Mouse (Mus musculus) spleen, postnatal 10 days (tissue): ENCODE data around the gene Alox12.

Experiments used
- DNase-seq, 2 experiments: peaks; one replicate each; pipeline ENCODE4 v3.0.0; 2021 to 2022; ENCODE audit warnings: low spot score in 2 of 2

Alox12 gene

DNA sequence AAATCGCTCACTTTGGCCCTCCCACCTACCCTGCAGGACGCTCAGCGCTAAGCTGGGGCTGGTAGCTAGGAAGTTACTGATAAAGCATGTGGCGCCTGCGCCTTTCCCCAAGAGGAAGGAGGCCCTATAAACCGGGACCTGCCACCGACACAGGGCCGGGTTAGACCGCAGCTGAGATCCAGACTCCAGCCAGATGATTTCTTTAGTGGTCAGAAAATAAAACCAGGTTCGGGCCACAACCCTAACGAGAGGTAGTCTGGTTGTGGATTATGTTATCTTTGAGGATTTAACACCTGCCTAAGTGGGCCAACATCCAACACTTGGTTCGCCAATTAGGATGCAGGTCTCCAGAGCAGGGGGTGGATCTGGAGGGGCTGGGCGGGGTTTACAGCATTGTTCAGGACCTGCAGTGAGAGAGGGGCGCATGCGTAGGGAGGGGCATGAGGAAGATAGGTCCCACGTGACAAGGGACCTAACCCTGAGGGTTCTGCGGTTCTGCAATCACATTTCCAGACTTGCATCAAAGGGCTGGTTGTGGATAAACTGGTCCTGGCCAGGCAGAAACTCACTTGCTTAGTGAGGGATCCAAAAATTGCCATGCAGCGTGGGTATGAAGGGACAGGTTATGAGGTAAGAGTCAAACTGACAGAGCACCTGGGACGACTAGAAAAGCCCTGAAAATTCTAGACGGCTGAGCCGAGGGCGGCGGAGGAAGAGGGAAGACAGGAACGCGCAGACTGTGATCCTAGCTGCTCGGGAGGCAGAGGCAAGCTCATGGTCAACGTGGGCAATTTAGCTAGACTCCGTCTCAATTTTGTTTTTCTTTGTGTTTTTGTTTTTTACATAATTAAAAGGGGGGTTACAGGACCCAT lies 34.2 kb downstream of the Alox12 start, which contains the start of gene Slc16a13:
Gene Slc16a13, minus strand, starts transcription at position 334 of the 872 bp plus-strand sequence.
- peak; percentile 80 to 93 for DNase-seq

DNA sequence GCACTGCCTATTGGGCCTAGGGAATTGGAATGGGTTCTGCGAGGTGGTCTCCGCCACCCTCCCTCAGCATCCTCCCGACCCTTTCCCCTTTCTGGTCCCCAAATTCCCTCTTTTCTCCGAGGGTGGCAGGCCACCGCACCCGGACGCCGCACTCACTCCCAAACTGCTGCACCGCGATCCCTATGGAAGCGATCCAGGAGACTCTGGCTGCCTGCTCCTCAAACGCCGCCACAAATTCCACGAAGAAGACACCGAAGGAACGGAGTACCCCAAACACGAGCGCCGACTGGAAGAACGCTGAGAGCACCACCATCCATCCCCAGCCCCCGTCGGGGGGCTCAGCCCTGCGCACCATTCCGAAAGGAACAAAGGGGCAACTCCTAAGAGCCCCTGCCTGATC lies 34.8 kb downstream of the Alox12 start:
- DNase-seq = no peak

DNA sequence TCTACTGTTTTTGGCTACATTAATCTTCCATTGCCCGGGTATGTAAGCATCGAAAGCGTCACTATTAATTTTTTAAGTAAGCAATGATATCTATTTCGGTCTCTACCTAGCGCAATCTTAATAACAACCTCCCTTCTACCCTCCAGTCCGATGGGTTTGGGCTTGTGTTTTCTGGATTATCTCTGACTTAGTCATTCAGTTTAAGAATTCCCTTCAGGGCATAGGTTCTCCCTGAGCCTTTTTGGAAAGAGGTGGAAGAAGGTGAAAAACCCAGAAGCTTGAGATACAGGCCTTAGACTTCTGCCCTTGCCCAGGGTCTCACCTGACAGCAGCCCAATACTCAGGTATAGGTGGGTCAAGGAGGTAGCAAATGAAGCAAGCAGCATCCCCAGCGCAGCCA lies 35.3 kb downstream of the Alox12 start:
- no peak for DNase-seq

DNA sequence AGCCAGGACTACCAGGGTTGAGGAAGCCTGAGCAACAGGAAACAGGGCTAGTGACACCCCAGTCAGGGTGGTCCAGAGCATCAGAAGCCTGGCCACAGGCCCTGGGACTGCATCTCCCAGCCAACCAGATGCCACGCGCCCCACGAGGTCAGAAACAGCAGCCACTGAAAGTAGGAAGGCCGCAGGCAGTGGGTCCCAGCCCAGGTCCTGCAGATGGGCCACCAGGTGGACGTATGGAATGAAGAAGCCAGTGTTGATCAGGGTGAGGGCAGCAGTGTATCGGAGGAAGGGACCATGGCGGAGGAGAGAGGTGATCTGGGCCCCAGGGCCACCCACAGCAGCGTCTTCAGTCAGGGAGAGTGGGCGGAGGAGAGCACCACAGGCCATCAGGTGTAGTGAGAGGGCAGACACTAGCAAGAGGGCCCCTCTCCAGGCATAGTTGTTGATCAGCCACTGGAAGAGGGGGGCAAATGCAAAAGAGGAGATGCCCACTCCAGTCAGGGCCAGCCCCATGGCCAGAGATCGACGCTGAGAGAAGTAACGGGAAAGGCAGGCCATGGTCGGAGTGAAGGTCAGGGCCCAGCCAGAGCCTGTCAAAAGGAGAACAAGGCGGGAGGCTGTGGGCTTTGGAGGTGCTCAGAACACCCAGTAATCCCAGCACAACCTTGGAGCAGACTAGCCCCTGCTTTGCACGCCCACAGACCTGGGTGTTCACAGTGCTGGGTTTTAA lies 36.2 kb downstream of the Alox12 start:
- DNase-seq = no peak

DNA sequence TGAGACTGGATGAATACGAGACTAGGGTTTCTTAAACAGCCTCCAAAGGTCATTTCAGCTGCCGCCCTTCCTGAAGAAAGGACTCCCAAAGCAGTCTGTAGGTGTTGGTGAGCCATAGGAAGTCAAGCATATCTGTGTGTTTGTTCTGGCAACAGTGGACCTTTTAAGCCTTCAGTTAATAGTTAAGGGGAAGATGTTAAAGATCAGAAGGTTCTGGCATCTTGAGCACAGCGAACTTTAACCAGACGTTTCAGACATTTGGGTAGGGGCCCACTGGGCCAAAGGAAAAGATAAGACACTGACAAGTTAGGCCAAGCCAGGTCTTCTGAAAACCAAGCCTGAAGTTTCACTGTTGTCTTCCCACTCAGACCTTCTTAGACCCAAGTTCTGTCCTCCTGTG lies 37.1 kb downstream of the Alox12 start:
- no peak for DNase-seq

DNA sequence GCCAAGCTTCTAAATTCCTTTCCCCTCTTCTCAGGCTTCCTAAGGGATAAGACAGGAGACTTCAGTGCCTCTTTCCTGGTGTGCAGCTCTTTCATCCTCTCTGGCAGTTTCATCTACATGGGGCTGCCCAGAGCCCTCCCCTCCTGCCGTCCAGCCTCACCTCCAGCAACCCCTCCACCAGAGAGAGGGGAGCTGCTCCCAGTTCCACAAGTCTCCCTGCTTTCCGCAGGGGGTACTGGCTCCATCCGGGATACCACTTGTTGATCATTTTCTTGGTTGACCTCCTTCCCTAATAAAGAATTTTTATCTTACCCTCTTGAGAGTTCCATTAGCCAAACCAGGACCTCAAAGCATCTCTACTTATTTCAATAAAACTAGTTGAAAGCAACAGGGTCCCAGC lies 39.0 kb downstream of the Alox12 start:
- DNase-seq = no peak

DNA sequence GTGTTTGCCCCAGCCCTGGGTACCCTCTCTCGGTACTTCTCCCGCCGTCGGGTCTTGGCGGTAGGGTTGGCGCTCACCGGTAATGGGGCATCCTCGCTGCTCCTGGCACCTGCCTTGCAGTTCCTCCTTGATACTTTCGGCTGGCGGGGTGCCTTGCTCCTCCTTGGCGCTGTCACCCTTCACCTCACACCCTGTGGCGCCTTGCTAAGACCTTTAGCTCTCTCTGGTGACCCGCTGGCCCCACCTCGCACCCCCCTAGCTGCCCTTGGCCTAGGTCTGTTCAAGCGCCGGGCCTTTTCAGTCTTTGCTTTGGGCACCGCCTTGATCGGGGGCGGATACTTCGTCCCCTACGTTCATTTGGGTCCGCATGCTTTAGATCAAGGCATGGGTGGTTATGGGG lies 39.9 kb downstream of the Alox12 start:
- DNase-seq = no peak

DNA sequence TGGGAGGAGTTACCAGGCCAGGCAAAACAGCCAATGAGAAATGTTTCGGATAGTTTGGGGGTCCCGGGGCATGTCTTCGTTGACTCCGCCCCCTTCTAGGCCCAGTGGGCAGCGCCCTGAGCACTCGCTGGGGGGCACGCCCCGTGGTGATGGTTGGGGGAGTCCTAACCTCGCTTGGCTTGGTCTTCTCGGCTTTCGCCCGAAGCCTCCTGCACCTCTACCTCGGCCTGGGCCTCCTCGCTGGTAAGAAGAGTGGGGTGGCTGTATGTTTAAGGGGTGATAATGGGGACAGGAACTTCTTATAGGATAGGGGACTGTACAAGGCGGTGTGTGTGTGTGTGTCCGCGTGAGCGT lies 40.3 kb downstream of the Alox12 start:
- DNase-seq = no peak

DNA sequence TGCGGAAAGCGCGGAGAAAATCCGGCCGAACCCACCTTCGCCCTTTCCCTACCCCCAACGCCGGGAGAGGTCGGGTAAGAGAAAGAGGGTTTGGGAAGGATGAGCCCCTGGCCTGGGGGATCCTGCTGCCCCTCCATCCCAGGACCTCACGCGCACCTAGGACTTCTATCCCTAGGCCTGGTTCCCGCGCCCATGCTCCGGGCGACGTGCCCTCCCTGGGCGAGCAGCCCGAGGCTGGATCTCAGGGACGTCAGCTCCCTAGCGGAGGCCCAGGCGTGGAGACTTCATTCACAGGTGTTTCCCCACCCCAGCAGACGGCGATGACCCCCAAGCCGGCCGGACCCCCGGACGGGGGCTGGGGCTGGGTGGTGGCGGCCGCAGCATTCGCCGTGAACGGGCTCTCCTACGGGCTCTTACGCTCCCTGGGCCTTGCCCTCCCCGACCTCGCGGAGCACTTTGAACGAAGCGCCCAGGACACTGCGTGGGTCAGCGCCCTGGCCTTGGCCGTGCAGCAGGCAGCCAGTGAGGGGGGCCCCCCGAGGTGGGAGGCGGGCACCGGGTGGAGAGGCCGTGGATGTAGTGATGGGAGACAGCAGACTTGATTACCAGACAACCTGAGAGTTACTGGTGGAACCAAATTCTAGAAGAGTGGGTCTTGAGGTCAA lies 40.8 kb downstream of the Alox12 start:
- no peak for DNase-seq

DNA sequence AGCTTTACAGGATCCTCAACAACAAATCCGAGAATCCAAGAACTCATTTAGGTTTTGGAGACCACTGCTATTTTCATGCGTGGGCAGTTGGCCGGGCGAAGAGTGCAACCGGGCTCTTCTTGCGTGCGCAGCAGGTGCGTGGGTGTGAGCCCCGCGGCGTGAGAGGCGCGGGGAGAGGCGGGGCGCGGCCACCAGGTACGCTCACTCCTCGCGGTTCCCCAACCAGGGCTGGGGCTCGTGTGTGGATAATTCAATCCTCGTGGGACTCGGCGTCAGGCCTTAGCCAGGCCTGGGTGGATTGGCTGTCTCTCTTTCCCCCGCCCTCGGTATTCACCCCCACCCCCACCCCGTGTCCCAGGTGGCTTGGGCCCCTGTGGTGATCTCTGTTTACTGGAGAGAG lies 41.4 kb downstream of the Alox12 start:
- DNase-seq = no peak

DNA sequence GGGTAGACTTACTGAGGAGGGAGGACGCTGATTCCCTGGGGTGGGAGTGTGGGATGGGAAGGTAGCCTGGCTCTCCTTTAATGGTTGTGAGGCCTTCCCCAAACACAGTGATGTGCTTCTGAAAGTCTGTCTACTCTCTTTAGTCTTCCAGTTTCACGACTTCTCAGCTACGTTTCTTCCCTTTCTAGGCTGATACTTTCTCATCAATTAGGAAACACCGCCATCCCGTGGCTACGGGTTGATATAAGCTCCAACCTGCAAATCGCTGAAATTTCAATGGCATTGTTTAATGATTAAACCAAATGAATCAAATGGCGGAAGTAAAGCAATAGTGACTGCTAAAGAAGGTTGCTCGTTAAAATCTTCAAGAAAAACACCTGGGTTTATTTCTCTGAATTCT lies 42.3 kb downstream of the Alox12 start:
- DNase-seq = peak in 1 of 2 experiments; percentile 70

DNA sequence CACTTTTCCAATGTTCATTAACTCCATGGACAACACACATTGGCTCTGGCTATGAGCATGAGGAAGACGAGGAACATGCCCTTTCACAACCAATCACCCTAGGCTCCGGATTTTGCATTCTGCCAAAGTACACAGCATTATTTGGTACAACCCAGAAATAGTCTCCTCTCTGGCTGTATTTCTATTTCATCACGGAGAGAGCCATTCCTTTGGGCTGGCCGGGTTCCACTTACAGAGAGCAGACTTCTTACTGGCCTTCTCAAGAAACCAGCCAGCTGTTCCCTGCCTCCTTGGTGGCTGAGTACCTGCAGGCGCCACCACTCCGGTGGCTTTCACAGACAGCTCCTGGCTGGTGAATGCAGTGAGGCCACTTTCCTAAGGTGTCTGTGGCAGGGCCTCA lies 42.7 kb downstream of the Alox12 start, which contains the start of gene Slc16a11:
Gene Slc16a11, plus strand, starts transcription at position 330 of the 400 bp plus-strand sequence.
- no peak for DNase-seq

DNA sequence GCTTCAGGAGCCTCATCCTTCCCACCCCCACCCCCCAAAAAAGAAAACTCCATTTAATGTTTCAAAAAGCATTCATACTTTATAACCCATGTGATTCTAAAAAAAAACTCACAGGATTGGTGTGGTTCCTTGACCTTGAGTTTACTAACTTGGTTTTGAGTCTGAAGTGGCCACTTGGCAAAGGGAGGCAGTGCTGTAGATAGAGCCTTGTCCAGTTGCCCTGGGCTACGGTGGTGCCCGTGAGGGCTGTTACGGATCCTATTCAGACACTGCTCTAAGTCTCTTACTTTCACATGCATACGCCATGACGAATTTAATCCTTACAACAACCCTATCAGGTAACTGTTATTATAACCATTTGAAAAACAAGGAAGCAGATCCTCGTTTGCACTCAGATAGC lies 43.2 kb downstream of the Alox12 start:
- DNase-seq = no peak

DNA sequence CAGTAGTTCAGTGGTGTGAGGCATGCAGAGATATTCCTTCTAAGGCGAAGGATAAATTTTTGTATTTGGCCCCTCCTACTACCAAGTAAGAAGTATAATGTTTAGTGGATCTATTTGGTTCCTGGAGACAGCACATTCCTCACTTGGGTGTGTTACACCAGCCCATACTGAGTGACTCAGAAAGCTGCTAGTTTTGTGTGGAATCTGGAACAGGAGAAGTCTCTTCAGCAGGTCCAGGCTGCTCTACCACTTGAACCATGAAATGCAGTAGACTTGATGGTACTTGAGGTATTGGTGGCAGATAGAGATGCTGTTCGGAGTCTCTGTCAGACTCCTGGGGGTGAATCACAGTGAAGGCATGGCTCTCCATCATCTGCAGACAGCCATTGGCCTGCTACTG lies 44.5 kb downstream of the Alox12 start:
- no peak for DNase-seq

DNA sequence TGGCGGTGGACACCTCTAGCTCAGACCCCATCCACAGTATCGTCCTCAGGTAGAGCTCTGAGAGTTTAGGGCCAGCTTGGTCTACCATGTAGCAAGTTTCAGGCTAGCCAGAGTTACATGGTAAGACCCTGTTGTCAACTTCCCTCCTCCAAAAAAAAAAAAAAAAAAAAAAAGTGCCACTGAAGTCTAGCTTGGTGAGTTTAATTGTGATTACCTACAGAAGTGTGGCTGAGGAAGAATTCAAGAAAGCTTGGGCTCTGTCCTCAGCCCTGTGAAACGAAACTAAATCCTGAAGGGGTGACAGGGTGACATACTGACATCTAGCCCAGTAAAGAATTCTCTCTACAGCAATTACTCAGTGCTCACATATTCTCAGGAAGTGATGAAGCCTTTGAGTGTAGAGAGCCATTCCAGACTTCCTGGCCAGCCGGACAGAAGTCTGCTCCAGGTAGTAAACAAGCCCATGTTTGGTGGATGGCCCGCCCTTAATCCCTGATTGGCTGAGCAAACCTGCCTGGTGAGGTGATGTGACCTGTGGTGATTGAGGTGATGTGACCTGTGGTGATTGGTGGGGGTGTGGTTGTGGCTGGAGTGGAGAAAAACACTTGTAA lies 46.3 kb downstream of the Alox12 start:
- DNase-seq = no peak

DNA sequence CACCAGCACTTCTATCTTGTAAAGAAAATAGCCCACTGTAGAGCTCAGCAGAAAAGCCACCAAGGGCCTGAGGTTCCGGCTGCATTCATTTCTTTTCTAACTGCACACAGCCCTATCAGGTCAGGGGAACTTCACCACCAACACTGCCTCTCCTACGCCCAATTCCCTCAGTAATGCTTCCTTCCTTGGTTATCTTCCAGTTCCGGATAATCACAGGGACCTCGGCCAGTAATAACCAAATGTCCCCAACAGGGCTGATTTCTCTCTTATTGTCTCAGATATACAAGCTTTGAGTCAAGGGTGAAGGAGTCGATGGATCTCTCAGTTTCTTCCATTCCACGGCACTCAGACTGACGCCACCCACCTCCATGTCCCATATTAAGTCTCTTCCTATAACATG lies 47.9 kb downstream of the Alox12 start:
- DNase-seq = no peak

DNA sequence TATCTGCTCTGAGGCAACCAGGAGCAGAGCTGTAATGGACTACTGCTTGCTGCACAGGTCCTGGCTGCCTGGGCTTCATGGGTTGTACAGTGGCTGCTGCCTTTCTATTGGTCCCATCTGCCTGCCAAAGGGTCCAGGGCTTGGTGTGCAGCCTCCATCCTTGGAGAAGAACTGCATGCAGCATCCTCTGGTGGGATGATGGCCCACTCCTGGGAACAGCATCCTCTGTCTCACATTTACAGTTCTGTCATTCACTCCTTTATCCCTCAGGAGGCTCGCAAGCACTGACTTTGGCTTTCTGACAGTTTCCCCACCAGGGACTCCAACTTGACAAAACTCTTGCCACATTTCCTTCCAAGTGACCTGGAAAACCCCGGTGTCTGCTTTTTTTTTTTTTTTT lies 48.4 kb downstream of the Alox12 start:
- DNase-seq = no peak

DNA sequence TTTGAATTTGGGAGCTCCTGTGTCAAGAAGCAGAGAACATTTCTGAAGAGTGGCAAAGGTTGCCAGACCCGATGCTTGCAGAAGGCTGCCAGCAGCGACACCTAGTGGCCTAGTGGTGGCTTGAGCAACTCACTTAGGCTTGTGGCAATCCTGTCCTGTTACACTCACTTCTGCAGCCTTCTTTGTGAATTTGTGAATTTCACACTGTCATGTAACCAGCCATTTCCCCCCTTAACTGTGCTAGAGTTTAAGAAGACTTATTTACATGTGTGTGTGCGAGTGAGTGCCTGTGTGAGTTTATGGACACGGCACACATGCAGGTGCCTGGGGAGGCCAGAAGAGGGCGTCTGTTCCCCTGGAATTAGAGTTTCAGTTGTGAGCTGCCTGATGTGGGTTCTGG lies 53.5 kb downstream of the Alox12 start:
- peak; percentile 69 to 89 for DNase-seq

DNA sequence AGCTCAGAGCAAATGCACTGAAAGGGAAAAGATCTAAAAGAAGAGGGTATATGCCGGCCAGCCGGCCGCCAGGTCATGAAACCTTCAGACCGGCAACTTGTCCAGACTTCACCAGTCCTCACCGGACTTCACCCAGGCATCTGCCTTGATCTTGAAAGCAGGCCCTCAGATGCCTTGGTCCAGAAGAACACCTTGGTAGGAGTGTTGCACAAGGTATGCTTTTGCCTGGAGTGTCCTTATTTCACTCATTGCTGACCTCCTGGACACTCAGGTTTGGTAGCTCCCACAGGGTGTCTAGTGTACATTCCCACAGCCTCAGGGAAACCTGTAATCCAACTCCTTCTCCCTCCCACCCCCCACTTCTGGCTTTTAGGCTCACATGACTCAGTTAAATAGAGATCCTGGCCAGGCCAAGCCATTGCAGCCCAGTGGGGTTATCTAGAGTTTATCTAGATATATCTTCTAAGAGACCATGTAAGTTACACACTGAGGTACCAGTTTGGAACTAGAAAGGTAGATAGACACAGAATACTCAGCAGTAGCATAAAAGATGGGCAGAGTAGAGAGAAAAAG lies 55.0 kb downstream of the Alox12 start:
- no peak for DNase-seq

DNA sequence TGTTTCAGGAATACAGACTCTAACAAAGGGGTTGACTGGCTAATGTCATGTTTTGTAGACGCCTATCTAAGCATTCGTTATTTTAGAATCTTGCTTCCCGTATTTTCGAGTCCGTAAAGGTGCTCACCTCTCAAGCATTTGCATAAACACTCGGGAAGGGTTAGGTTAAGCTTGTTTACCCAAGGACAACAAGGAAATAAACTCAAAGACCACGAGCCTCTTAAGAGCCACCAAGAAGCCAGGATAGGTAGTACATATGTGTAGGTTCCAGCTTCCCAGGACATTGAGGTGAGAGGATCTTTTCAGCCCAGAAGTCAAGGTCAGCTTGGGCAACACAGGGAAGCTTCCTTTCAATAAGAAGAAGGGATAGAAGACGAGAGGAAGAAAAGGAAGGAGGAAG lies 56.0 kb downstream of the Alox12 start:
- no peak for DNase-seq

DNA sequence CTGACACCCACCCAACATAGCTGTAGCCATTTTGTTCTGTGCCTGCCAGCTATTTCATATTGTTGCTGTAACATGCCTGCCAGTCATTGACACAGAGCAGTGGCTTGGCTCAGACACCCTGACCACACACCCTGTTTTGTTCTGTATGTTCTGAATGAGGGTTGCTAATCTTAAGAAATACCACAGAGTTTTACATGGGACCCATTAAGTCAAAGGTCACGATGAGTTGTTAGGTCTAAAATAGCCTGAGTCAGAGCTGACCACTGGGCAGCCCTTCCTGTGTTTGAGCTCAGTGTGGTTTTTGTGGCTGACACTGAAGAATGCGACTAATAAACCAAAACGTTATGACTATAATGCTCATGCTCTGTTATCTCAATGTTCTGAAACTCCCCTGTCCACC lies 56.8 kb downstream of the Alox12 start:
- DNase-seq = no peak
